Mouse (Mus musculus): ENCODE measurements at regions not wholly inside any gene's neighbourhood (a gene's known extent, or its start where the extent isn't known, plus 50 kb on each side); places are given as distances from the start of the nearest gene placed in this dataset.

- DNase-seq: no peak
Observed at GRCm38 (mm10) chr16:25088649-25089019, 198.0 kb upstream of the Tprg start.

GRCm38 (mm10) chr16:25104165-25104564 is 182.5 kb upstream of the Tprg start:
- DNase-seq: no peak

GRCm38 (mm10) chr16:25104603-25105002 is 182.0 kb upstream of the Tprg start:
- no peak for DNase-seq

- DNase-seq: no peak
Observed at GRCm38 (mm10) chr16:25140164-25140563, 146.5 kb upstream of the Tprg start.

- no peak for DNase-seq
Observed at GRCm38 (mm10) chr16:25147486-25147885, 139.1 kb upstream of the Tprg start.

GRCm38 (mm10) chr16:25149186-25149585 is 137.4 kb upstream of the Tprg start:
- no peak for DNase-seq

- DNase-seq: no peak
Observed at GRCm38 (mm10) chr16:25176870-25177269, 109.7 kb upstream of the Tprg start.

GRCm38 (mm10) chr16:25178055-25178454 is 108.6 kb upstream of the Tprg start:
- DNase-seq: no peak

GRCm38 (mm10) chr16:25181939-25182338 is 104.7 kb upstream of the Tprg start:
- no peak for DNase-seq

- DNase-seq: no peak
Observed at GRCm38 (mm10) chr16:25197079-25197478, 89.5 kb upstream of the Tprg start.

- DNase-seq: no peak
Observed at GRCm38 (mm10) chr16:25198844-25199243, 87.8 kb upstream of the Tprg start.

GRCm38 (mm10) chr16:25199984-25200383 is 86.6 kb upstream of the Tprg start:
- no peak for DNase-seq

- DNase-seq: no peak
Observed at GRCm38 (mm10) chr16:25201094-25201770, 85.4 kb upstream of the Tprg start.

- DNase-seq: no peak
Observed at GRCm38 (mm10) chr16:25213250-25213649, 73.4 kb upstream of the Tprg start.

GRCm38 (mm10) chr16:25220552-25220951 is 66.1 kb upstream of the Tprg start:
- no peak for DNase-seq

GRCm38 (mm10) chr16:25224801-25225200 is 61.8 kb upstream of the Tprg start:
- DNase-seq: no peak

Measured in thymus, postnatal 25 days (tissue).